Mouse (Mus musculus) cortical plate, adult 2 months (tissue): ENCODE data around the gene Grap.

Source experiments
- CTCF ChIP-seq: fragments of 200-500 bp; IDR thresholded peaks from 2 replicates; pipeline ENCODE4 v1.5.1; 2011; ENCODE audit warnings: mild to moderate bottlenecking, control low read depth, low read length; ENCODE audit not compliant: insufficient read depth; ENCODE audit errors: extremely low read depth
- POLR2A ChIP-seq: fragments of 200-500 bp; IDR thresholded peaks from 2 replicates; pipeline ENCODE4 v1.6.1; 2011; ENCODE audit warnings: mild to moderate bottlenecking, low read length, control low read depth; ENCODE audit not compliant: insufficient read depth; ENCODE audit errors: extremely low read depth

GRCm38 (mm10) chr11:61612116-61612635 lies 40.9 kb upstream of the Grap start:
- TF ChIP-seq POLR2A (no peak), CTCF (no peak)
